Mouse (Mus musculus) ovary, adult 18-20 months (tissue): ENCODE measurements around the gene Adgre5.

ENCODE experiments used
- DNase-seq: peaks from one replicate; pipeline ENCODE4 v3.0.0; 2022; ENCODE audit warnings: low spot score, mixed read lengths

The Adgre5 gene

DNA sequence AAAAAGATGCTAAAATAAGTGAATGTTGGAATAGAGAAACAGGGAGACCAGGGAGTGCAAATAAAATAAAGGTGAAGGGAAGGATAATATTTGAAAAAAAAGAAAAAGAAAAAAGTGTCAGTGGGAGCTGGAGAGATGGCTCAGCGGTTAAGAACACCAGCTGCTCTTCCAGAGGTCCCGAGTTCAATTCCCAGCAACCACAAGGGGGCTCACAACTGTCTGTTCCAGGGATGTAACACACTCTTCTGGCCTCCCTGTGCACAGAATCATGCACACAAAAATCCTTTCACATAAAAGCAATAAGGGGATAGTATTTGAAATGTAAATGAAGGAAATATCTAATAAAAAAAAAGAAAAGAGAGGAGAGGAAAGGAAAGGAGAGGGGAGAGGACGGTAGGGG is 13.0 kb upstream of the Adgre5 start:
- no peak for DNase-seq

- no peak for DNase-seq
These were observed 8.1 kb upstream of the Adgre5 start for GRCm38 (mm10) chr8:83749265-83749664.

DNA sequence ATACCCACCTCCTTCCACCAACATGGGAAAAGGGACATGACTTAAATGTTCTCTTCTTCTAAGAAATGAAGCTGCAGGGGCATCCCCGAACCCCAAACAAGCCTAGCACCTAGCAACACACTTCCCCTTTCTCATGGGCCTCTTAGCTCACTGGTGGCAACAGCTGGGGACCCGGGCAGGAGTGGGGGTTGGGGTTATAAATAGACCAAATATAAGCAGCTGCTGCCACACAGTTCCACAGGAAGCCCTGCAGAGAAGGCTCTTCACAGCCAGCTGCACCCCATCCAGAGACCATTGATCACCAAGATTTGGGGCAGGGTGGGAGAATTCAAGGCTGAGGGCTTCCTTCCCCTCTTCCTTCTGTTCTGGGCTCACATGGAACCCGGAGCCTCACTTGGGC is 7.6 kb upstream of the Adgre5 start:
- DNase-seq, result no peak

DNA sequence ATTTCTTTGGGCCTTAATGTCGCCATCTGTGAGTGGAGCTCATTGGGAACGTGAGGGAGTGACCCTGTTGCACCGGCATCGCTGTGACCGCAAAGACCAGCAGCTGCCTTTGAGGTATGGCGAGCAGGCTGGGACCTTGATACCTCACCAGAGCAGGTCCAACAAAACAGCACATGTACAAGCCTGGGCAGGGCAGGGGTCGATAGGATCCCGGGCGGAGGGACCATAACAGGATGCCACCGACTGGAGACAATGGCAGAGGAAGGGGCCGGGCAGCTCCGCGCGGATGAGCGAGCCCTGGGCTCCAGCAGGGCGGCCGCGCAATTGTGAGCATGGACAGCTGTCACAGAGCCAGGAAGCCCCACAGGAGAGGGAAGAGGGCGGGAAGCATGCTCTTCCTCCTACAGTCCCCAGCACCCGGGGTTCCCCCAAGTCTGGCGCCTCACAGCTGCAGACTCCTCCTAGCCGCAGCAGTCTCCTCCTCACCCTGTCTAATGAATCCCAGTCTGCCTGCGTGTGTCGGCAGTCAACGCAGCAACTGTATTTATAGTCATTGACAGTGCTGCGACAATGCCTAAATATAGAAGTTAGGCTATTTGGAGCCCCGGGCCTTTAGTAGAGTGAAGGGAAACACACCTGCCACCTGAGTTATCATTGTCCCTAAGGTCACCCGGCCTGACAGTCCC is 6.7 kb upstream of the Adgre5 start:
- DNase-seq, result no peak

GRCm38 (mm10) chr8:83744070-83744469 is 2.9 kb upstream of the Adgre5 start:
- DNase-seq, result no peak

- DNase-seq, result no peak
These were observed 1.8 kb upstream of the Adgre5 start for GRCm38 (mm10) chr8:83742968-83743367.

DNA sequence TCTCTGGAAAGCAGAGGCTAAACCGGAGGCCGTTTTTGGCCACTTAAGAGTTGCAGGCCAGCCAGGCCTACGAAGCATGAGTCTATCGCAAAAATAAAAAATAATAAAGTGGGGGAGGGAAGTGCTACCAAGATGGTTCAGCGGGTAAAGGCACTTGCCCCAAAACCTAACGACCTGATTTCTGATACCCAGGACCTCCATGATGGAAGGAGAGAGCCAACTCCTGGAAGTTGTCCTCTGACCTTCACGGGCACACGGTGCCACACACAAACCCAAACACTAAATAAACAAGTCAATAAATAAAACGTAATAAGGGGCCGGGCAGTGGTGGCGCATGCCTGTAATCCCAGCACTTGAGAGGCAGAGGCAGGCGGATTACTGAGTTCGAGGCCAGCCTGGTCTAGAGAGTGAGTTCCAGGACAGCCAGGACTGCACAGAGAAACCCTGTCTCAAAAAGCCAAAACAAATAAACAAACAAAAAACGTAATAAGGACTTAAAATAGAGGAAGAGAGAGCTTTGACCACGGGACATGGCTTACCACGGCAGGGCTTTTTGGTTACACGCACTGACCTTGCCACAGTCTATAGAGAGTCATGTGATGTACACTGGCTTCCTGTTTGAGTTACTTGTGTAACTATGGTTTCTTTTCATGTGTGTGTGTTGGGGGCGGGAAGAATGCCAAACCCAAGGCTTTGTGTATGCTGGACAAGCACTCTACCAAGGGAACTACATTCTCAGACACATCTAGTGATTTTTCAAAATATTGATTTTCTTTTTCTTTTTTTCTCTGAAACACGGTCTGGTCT is 926 bp upstream of the Adgre5 start:
- no peak for DNase-seq

GRCm38 (mm10) chr8:83740586-83740975 is 545 bp downstream of the Adgre5 start:
- DNase-seq, result no peak

- DNase-seq, result no peak
These were observed 1.2 kb downstream of the Adgre5 start for GRCm38 (mm10) chr8:83739711-83740468.

- DNase-seq, result no peak
These were observed 2.0 kb downstream of the Adgre5 start for GRCm38 (mm10) chr8:83738949-83739710.

DNA sequence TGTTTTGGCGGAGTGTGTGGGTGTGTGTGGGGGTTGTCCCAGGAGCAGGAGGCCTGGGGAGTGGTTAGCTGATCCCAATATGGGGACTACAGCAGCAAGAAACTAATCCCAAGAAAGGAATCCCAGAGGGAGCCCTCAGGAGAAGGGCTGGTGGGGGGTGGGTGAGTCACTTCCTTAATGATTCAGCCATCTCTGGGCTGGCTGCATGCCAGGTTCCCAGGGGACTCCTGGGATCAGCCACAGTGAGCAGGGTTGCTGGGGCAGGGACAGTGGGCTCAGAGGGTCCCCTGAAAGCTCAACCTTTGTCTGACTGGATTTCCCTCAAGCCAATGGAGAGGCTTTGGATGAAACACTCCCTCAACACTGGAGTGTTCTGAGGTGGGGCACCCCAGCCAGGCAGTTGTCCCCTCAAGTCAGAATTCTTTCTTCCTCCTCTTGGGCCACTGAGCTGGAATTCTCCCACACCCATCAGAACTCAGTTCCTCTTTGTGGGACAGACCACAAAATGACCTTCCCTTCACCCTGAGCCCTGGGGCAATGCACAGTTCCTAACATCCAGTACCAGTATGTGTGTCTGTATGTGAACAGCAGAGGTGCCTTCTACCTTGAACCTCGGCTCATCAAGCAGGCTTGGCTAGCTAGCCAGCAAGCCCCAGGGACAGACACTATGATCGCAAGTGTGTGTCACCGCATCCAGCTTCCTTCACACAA is 3.1 kb downstream of the Adgre5 start:
- DNase-seq, result peak; percentile 33

- DNase-seq, result no peak
These were observed 3.8 kb downstream of the Adgre5 start for GRCm38 (mm10) chr8:83737346-83737745.

- no peak for DNase-seq
These were observed 4.4 kb downstream of the Adgre5 start for GRCm38 (mm10) chr8:83736681-83737080.

- DNase-seq, result no peak
These were observed 8.2 kb downstream of the Adgre5 start for GRCm38 (mm10) chr8:83732919-83733318.

DNA sequence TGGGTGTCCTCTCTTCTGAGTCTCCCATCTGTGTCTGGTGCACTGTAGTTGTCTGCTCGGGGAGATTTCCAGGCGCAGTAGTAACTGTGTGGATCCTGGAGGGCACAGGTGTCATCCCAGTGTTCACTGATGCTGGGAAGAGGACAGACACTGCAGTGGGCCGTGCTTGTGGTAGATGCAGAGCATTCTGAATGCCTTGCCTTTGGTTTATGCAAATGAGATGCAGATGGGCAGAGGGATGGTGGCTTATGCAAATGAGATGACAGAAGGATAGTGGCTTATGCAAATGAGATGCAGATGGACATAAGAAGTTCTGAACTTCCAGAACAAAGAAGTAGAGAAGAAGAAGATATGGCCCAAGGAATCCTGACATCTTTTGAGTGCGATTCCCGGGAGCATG is 9.2 kb downstream of the Adgre5 start:
- DNase-seq, result no peak

DNA sequence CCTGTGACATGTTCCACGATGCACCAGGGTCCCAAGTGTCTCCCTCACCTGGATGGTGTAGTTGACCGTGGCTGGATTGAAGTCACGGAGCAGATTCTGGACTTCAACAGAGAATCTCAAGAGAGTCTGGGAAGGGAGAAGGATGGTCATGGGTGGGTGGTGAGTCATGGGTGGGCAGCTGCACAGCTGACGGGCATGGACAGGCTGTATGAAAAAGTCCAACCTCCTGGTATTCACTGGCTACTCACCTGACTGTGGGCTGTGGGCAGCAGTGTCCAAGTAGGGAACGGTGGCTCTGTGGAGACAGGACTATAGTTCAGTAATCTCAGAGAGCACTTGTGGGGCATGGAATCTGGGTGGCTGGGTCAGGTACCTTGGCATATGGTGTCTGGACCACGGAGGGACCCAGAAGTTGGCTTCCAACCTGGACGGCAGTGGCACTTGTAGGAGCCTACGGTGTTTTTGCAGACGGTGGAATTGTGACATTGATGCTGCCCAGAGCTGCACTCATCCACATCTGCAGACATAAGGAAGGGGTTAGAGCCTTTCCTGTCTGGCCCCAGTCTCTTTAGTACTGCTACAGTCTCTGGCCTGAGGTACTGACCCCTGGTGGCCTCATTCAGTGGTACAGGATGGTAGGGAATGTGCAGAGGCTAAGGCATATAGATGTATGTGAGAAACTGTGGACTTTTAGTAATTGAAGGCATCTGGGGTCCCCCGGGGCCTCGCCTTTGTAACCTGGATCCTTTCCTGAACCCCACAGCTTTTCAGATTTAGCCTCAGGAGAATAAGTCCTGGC is 11.9 kb downstream of the Adgre5 start:
- DNase-seq, result no peak

GRCm38 (mm10) chr8:83725521-83726102 is 15.5 kb downstream of the Adgre5 start:
- DNase-seq, result no peak

- peak; percentile 69 for DNase-seq
These were observed 16.2 kb downstream of the Adgre5 start for GRCm38 (mm10) chr8:83724697-83725482.

DNA sequence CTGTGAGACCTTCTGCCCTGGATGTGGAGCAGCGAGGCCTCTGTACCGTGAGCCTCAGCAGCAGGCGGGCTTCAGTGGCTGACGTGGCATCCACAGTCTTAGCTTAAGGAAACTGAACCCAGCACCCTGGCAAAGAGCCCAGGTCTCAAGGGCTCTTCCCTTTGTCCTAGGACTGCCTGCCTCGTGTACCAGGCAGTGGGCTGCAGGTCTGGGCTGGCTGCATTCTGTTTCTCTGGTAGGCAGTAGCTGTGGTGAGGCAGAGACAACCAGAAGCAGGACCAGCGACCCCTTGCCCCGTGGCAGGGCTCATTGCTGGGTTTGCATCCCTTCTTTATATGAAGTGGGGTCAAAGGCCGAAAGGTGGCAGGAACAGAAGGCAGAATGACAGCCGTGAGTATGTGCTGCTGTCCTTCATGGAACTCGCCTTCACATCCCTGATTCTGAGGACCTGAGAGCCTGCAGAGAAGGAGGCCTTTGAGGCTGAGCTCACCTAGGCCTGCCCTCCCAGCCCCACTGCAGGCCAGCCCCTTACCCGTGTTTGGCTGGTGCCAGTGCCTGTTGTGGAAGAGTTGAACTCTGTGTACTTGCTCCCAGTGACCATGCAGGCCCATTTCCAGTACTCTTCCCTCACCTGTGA is 17.6 kb downstream of the Adgre5 start:
- DNase-seq, result no peak
